Mouse (Mus musculus): ENCODE measurements around the gene Gm572.

The Gm572 gene

DNA sequence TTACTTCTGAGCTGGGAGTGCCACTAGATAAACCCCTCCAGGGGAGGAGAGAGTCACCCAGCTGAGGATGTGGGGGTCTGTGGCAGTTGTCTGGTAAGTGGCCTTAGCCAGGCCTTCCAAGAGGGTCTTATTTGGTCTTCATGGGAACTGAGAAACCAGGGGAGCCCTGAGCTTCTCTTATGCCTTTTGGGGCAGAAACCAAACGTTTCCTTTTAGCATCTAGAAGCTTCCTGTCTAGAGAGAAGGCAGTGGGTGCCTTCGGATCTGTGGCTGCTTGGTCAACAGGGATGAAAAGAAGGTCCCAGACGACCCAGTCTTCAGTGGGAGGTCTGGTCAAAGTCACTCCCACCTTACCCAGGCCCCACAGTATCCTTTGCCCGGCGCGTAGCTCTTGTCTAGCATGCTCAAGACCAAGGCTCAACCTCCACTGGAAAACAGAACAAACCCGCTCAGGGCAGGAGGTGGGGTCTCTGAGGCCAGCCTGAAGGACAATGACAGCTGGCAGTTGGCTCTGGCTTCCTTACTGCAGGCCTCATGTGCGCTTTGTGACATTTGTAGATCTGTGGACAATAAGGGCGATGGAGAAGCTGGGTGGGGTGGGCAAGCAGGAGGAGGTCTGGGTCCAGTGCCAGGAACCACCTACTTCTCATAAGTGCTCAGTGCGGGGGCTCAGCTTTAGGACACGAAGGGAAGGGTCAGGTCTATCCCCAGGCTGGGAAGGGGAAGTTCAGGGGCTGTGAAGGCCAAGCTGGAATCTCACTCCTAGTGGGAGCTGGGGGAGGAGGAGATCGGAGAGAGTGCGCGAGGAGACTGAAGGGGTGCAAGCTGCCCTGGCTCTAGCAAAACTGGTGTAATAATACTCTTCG lies at the start of gene Gm572:
TSS of gene Gm572 (plus strand) at position 27 of the 866 bp plus-strand sequence.
- DNase-seq (ENCODE audit: low read depth, low spot score), result no peak

DNA sequence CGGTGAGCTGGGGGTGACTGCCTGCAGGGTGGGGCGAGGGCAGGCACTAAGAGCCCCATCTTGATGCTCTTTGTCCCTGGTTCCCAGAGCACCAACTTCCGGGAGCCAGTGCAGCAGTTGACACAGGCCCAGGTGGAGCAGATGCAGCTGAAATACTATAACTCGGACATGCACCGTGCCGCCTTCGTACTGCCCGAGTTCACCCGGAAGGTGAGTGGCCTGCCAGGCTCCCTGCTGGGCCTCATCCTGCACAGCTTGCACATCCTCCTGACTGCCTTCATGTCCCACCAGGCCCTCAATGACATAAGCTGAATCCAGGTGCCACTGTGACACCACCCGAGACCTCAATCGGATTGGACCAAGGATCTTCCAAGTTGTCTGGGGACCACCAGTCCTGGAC lies 49.1 kb upstream of the Gm572 start:
- no peak for DNase-seq (ENCODE audit: low read depth, low spot score)

DNA sequence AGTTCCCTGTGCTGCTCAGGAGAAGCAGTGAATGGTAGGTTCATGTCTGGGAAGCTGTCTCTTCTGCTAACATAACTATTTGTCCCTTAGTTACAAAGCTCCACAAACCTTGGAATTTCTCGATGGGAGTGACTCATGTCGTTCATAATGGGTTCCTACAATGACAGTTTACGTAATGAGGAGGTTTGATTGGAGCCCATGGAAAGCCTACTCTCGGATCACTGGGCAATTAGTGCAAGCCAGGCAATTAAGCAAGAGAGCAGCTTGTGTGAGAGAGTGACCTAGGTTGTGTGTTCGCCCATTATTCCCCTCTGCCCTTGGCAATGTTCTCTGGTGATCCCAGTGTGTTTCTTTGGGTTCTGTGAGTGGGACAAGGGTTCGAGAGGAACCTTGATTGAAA lies 47.2 kb upstream of the Gm572 start:
- no peak for DNase-seq (ENCODE audit: low read depth, low spot score)

DNA sequence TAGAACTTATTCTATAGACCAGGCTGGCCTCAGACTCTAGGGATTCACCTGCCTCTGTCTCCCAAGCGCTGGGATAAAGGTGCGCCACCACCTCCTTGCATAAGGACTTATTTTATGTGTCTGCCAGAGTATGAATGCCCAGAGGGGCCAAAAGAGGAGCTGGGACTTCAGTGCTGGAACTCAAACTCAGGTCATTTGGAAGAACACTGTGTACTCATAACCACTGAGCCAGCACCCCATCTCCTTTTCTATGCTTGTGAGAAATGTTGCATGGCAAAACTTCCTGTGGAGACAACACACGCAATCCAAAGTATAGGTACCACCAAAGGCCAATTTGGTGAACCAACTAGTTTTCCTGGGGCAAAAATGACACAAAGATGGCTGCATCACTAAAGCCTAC lies 46.4 kb upstream of the Gm572 start:
- no peak for DNase-seq (ENCODE audit: low read depth, low spot score)

DNA sequence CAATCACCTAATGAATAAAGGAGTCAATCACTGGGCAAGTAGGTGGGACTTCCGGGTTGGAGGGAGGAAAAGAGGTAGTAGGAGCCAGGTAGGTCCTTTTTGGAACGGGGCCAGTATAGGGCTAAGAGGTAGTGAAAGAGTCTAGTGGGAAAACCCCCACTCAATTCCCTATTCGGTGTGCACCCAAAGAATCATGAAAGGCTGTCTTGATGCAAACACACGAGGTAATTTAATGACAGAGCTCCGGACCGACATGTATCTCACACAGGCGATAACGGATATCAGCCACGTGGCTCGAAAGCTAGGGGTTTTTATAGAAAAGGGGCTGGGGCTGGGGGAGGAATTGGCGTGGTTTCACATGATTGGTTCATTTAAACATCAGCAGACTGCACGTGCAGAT lies 44.3 kb upstream of the Gm572 start:
- DNase-seq (ENCODE audit: low read depth, low spot score), result no peak

DNA sequence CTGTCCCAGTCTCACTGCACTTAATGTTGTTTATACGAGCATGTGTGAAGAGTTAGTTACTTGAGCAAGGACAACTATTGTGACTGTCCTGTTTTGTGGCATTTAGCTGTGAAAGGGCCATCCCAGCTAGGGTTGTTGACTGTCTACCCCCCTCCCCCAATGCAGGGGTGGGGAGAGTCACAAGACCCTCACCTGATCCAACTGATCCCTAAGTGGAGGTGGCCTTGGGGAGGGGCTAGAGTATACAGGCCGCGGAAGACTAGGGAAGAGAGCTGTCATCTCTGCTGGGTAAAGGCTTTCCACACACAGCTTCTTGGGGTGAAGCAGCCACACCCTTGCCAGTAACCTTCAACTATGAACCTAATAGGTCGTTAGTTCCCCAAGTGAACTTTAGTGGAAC lies 42.8 kb upstream of the Gm572 start:
- DNase-seq (ENCODE audit: low read depth, low spot score), result no peak

DNA sequence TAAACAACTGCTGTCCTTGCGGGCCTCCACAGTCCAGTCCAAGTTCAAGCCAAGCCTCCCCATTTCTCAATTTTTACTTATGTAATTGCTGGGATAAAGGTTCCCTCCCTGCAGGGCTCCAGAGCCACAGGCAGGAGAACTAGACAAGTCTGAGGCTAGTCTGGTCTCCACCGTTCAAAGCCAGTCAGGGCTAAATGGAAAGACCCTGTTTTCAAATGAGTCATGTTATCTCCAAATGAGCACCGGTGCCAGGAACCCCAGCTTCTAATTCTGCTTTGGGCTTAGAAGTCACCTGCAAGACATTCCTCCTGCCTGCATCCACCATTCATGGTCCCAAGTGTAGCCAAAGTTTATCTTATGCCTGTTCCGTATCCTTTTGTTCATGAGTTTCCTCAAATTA lies 41.2 kb upstream of the Gm572 start:
- DNase-seq (ENCODE audit: low read depth, low spot score), result no peak

DNA sequence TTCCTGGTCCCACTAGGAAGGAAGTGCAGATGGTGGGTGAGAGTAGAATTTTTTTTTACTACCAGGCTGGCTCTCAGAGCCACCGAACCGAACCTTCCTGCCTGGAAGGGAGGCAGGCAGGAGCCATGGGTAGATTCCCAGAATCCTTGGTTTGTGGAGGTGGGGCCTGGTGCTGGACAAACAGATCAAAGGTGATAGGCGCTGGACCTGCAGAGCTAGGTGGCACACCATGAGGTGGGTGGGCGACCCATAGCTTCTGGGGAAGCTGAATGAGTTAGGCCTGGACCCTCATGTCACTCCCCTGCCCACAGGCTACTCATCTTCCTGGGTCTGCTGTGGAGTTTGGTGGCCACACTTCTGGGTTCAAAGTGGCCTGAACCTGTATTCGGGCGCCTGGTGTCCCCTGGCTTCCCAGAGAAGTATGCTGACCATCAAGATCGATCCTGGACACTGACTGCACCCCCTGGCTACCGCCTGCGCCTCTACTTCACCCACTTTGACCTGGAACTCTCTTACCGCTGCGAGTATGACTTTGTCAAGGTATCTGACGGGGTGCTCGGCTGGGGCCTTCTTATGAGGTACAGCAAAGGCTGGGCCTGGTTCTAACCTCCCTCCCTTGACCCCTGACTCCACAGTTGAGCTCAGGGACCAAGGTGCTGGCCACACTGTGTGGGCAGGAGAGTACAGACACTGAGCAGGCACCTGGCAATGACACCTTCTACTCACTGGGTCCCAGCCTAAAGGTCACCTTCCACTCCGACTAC lies 40.6 kb upstream of the Gm572 start, which contains the start of gene Masp2:
TSS of gene Masp2 (plus strand) at position 198 of the 764 bp plus-strand sequence.
- no peak for DNase-seq (ENCODE audit: low read depth, low spot score)

DNA sequence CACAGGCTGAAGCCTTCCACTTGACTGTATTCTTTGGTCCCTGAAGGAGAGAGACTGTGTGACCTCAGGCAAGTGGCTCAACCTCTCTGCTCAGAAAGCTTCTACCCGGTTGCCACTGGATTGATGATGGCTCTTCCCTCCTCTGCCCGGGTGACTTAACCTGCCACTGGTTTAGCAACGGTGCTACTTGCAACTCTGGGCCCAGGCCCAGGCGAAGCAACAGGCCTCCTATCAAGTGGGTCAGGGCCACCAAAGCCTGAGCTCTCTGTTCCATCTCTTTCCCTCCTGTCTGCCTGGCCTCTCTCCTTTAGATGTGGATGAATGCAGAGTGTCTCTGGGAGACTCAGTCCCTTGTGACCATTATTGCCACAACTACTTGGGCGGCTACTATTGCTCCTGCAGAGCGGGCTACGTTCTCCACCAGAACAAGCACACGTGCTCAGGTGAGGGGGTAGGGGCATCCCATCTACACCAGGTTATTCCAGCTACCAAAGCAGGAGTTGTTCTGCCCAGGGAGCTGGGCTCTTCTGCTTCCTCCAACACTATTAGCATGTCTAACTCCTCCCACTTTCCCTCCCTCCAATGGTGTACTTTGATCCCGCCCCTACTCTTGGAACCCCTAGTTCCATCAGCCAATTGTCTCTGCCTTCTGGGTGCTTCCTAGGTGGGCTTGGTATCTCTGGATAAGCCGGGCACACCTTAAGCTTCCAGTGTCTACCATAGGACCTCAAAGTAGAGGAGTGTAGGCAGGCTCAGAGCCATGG lies 39.6 kb upstream of the Gm572 start:
- no peak for DNase-seq (ENCODE audit: low read depth, low spot score)

DNA sequence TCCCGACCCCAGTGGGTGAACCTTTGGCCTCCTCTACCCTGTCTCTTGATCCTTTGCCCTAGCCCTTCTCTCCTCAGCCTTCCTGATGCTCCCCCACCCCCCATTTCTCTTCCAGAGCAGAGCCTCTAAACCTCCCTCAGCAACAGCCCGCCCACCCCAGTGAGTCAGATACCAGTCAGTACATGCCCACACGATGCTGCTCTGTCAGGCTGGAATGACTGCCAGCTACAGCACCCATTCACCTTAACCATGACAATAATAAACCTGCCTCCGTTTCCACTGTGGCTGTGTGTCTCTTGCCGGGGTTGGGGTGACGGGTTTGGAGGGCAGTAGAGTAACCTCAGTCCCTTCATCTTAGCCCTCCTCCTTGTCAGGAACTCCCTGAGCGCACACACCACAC lies 39.0 kb upstream of the Gm572 start:
- DNase-seq (ENCODE audit: low read depth, low spot score), result no peak

DNA sequence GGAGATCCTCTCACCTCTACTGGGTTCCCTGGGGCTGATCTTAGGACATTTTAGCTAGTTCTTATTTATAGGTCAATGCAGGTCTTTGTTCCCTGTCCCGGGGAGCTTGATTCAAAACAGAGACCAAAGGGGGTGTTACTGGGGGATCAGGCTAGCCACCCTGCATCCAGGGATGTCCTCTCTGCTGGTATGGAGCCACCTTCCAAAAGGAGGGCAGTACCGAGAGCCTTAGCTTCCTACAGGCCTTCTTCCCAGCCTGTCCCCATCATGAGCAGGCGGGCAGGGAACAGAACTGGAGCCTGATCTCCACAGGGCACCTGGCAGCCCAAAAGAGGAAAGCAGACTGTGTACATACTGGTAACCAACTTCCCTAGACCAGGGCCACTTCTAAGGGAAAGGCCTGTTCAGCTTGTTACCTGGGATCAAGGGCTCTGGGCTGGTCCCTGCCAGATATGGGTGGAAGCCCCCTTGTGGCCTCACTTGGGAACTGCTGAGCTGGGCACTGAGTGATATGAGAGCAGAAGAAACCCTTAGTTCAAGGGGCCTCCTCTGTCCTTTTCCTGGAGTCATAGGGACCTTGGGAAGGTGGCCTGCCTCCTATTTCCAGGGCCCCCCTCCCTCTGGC lies 38.5 kb upstream of the Gm572 start:
- no peak for DNase-seq (ENCODE audit: low read depth, low spot score)

DNA sequence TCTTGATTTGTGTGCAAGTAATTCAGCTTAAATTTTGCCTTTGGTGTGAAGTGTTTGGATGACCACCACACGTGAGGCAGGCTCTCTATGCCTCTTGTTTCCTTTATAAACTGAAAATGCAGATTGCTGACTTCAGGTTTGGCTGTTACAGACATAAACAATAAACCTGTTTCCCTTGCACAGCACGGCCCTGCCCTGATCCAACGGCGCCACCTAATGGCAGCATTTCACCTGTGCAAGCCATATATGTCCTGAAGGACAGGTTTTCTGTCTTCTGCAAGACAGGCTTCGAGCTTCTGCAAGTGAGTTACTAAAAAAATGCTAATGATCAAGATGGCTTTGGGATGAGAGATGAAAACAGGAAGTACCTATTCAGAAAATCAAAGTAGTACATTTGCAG lies 35.4 kb upstream of the Gm572 start:
- peak; percentile 39 for DNase-seq (ENCODE audit: low read depth, low spot score)

DNA sequence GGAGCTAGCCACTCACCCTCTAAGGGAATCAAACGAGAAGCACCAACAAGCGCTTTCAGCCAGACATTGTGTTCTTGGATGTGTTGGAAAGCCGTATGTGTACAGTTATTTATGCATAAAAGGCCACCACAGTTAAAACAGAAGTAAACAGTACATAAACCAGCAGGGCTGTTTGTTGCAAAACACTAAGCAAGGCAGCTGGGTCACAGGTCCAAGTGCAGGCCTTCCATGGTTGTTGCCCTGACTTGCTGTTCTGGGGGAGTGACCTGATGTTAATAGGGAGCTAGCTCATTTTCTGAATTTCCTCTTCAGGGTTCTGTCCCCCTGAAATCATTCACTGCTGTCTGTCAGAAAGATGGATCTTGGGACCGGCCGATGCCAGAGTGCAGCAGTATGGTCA lies 33.3 kb upstream of the Gm572 start:
- no peak for DNase-seq (ENCODE audit: low read depth, low spot score)

DNA sequence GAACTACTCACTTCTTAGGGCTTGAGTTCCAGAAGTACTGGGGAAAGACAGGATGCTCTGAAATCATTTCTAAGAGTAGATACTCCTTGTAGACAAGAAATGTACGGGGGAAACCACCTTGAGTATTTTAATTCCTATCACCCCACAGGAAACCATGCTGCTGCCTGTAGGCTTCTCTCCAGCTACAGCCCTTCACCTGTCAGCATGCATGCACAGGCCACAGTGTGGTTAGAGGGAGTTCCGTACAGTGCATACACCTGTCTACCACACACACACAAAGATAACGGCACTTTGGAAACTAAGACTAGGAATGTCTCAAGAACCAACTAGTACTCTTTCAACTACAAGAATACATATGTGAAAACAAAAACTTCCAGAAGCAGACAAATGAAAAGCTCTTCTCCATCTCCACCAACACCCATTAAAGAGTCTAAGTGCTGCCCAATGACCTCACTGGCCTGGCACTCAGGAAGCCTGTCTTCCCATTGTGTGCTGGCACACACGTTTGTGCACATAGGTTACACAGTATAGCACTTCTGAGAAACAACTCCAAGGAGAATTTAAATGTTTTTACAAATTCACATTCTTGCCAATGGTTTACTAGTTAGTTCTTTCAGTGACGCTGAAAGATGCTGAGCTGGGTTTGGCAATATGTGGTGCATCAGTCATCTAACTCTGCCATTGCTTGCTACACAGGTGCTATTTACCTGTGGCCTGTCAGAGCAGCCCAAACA lies 32.3 kb upstream of the Gm572 start:
- no peak for DNase-seq (ENCODE audit: low read depth, low spot score)

DNA sequence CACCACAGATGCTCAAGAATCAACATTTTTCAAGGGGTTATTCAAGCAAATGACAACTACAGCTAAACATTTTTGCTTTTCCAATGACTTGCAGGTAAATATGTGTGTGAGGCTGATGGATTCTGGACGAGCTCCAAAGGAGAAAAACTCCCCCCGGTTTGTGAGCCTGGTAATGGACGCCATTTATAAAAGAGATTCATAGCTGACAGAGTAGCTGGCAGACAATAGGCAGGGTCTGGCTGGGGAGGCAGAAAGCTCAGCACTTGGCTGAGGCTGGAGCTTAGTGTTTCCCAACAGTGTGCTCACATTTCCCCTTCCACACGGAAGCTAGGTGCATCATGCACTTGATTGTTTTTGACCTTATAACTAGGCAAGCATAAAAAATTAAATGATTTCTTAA lies 30.6 kb upstream of the Gm572 start:
- no peak for DNase-seq (ENCODE audit: low read depth, low spot score)

DNA sequence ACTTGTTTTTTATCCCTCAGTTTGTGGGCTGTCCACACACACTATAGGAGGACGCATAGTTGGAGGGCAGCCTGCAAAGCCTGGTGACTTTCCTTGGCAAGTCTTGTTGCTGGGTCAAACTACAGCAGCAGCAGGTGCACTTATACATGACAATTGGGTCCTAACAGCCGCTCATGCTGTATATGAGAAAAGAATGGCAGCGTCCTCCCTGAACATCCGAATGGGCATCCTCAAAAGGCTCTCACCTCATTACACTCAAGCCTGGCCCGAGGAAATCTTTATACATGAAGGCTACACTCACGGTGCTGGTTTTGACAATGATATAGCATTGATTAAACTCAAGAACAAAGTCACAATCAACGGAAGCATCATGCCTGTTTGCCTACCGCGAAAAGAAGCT lies 29.4 kb upstream of the Gm572 start:
- no peak for DNase-seq (ENCODE audit: low read depth, low spot score)

DNA sequence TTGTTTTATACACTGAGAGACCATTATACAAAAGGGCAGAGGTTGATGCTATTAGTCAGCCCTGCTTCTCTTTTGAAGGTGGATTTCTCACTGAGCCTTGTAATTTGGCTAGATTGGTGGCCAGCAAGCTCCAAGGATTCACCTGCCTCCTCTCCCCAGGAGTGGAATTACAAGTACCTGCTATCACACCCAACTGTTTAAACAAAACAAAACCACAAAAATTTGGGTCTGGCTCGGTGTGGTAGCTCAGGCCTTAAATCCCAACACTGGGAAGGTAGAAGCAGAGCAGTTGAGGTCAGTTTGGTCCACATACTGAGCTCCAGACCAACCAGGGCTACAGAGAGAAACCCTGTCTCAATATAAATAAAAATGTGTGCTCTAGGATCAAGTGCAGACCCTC lies 23.3 kb upstream of the Gm572 start:
- DNase-seq (ENCODE audit: low read depth, low spot score), result no peak

DNA sequence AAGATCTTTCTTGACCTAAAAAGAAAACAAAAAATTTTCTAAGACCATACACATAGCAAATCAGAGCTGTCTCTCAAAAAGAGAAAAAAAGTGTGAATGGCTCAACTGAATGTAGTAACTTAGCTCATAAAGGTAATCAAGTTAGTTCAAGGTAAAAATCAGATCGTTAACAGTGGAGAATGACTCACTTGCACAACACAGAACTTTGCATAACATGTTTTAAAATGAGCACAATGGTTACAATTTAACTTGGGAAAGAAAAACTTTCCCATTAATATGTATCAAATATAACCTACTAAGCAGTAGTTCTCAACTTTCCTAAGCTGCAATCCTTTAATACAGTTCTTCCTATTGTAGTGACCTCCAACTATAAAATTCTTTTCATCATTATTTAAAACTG lies 22.4 kb upstream of the Gm572 start:
- DNase-seq (ENCODE audit: low read depth, low spot score), result no peak

DNA sequence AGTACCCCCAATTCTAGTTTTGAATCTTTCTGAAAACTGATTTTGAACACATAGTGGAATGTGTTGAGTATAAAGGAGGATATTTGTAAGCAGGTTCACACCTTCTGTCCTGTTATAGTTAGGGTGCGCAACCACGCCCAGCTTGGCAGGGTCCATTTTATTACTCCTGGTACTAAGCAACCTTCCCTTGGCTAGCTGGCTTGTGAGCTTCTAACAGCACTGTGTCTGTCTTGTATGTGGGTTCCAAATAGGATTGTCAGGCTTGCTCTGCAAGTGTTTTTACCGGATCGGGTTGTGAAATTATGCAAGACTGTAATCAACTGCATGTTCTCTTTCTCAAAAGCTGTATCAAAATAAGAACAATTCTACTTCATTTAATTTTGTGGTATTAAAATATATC lies 20.6 kb upstream of the Gm572 start:
- DNase-seq (ENCODE audit: low read depth, low spot score), result no peak

DNA sequence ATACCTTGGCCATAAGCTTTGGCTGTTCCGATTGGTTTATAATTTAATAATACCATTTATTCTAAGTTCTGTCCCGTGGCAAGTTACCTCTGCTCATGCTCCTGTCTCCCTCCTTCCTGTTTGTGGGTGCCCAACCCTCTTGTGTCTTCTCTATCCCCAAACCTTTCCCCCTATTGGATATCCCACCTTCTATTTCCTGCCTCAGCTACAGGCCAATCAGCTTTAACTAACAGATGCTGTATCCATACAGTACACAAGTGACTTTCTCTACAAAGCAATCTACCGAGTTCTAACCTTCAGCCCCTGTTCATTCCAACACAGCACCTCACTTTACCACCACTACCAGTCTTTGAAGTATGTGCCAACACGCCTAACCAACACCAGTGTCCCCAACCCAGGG lies 19.5 kb upstream of the Gm572 start:
- no peak for DNase-seq (ENCODE audit: low read depth, low spot score)

DNA sequence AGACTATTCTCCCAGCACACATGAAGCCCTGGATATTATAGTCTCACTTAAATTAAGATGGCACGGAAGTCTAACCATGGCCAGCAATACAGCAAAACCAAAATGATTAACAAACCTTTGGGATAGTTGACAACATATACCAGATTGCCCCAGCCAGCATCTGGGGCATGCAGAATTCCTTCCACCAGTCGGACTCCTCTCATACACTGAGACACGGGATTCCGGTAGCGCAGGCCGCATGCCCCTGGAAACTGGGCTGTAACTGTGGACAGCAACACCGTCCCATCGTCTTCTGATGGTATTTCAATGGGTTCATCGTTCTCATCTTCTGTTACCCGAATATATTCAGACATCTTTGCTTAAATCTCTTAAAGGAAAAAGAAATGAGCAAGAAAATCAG lies 18.1 kb upstream of the Gm572 start:
- DNase-seq (ENCODE audit: low read depth, low spot score), result no peak
